Mouse (Mus musculus) CH12.LX (cell line): Measurements from ENCODE around the gene Fkbp15. TPM values are rescaled to one million over a fixed set of nuclear protein-coding genes. Genes with fewer than 3 reads are reported as not detected.
A peak's percentile ranks its signal among the peaks of the same experiment; 100 is the strongest.
"Not testable (repeated sequence)": the region's sequence is repeated elsewhere in the genome, so short reads cannot be mapped to it uniquely, and the experiment has no call there.

ENCODE experiments used
- DNase-seq: peaks from one replicate; pipeline ENCODE4 v3.0.0-alpha.2; 2013; ENCODE audit errors: extremely low read depth
- H3K27ac ChIP-seq: 2 replicates; pipeline ENCODE4 v1.5.1; 2012; ENCODE audit warnings: low read depth, mild to moderate bottlenecking, control low read depth, moderate library complexity; ENCODE audit not compliant: insufficient read depth
- H3K27me3 ChIP-seq: replicated peaks from 2 replicates; pipeline ENCODE3; 2012; ENCODE audit warnings: inconsistent platforms
- H3K36me3 ChIP-seq, 2 experiments: replicated peaks in 1 of 2; 2 replicates each; pipeline versions ENCODE3 to v1.6.1; 2012; ENCODE audit warnings: inconsistent platforms in 1 of 2, low read length in 1 of 2, mild to moderate bottlenecking in 1 of 2, mixed read lengths in 1 of 2, moderate library complexity in 1 of 2; ENCODE audit not compliant: control insufficient read depth in 1 of 2, insufficient read depth in 1 of 2
- H3K4me1 ChIP-seq, 2 experiments: 2 replicates each; pipeline ENCODE4 v1.6.1; 2012; ENCODE audit warnings: inconsistent platforms in 1 of 2, moderate library complexity in 1 of 2; ENCODE audit not compliant: insufficient read depth in 2 of 2, control insufficient read depth in 1 of 2
- H3K4me2 ChIP-seq: 2 replicates; pipeline ENCODE4 v1.6.1; 2012; ENCODE audit warnings: low read depth, mild to moderate bottlenecking, control low read depth; ENCODE audit not compliant: poor library complexity, insufficient read depth, severe bottlenecking
- H3K4me3 ChIP-seq, 3 experiments: fragments of 150-350 bp in 1 of 3; sonication (generic) in 1 of 3; replicated peaks in 1 of 3; 2 replicates each; pipeline versions ENCODE3 to v1.5.1; 2011 to 2012; ENCODE audit warnings: low read depth in 2 of 3, low read length in 2 of 3, mild to moderate bottlenecking in 2 of 3, moderate library complexity in 2 of 3, control low read depth in 1 of 3, improper control_type of control experiment in 1 of 3, inconsistent platforms in 1 of 3, mixed read lengths in 1 of 3; ENCODE audit not compliant: poor library complexity in 1 of 3
- H3K79me2 ChIP-seq: replicated peaks from 2 replicates; pipeline ENCODE4 v1.6.1; 2012; ENCODE audit warnings: mild to moderate bottlenecking, moderate library complexity; ENCODE audit not compliant: control insufficient read depth, poor library complexity, insufficient read depth, severe bottlenecking; ENCODE audit errors: extremely low read depth
- H3K9ac ChIP-seq: 2 replicates; pipeline ENCODE4 v1.6.1; 2012; ENCODE audit warnings: low read depth, mild to moderate bottlenecking, control low read depth, moderate library complexity; ENCODE audit not compliant: insufficient read depth
- H3K9me3 ChIP-seq: replicated peaks from 2 replicates; pipeline ENCODE3; 2012; ENCODE audit warnings: low read length, inconsistent platforms, mixed read lengths
- BHLHE40 ChIP-seq: IDR thresholded peaks from 2 replicates; pipeline ENCODE4 v1.6.1; 2011; ENCODE audit warnings: mild to moderate bottlenecking, low read depth, low read length, improper control_type of control experiment
- CHD1 ChIP-seq: IDR thresholded peaks from 2 replicates; pipeline ENCODE4 v1.6.1; 2012; ENCODE audit warnings: low read depth, low read length, improper control_type of control experiment, inconsistent platforms
- CHD2 ChIP-seq: IDR thresholded peaks from 2 replicates; pipeline ENCODE4 v1.6.1; 2011; ENCODE audit warnings: low read length, improper control_type of control experiment
- CTCF ChIP-seq, 2 experiments: IDR thresholded peaks in 1 of 2; conservative IDR thresholded peaks in 1 of 2; 2 replicates each; pipeline ENCODE4 v1.5.1; 2011 to 2012; ENCODE audit warnings: low read depth in 2 of 2, low read length in 2 of 2, improper control_type of control experiment in 1 of 2, inconsistent platforms in 1 of 2, mild to moderate bottlenecking in 1 of 2, moderate library complexity in 1 of 2
- E2F4 ChIP-seq: IDR thresholded peaks from 2 replicates; pipeline ENCODE4 v1.6.1; 2011; ENCODE audit warnings: low read depth, low read length, improper control_type of control experiment; ENCODE audit not compliant: insufficient replicate concordance
- EP300 ChIP-seq: IDR thresholded peaks from 2 replicates; pipeline ENCODE4 v1.6.1; 2011; ENCODE audit warnings: low read length, improper control_type of control experiment
- ETS1 ChIP-seq: conservative IDR thresholded peaks from 2 replicates; pipeline ENCODE4 v1.6.1; 2012; ENCODE audit warnings: low read depth, mild to moderate bottlenecking, inconsistent platforms, low read length, improper control_type of control experiment, moderate library complexity
- GABPA ChIP-seq: IDR thresholded peaks from 2 replicates; pipeline ENCODE4 v1.6.1; 2012; ENCODE audit warnings: low read depth, low read length, improper control_type of control experiment, inconsistent platforms; ENCODE audit not compliant: insufficient replicate concordance
- JUND ChIP-seq: conservative IDR thresholded peaks from 2 replicates; pipeline ENCODE4 v1.6.1; 2011; ENCODE audit warnings: low read depth, low read length, improper control_type of control experiment
- KAT2A ChIP-seq: IDR thresholded peaks from 2 replicates; pipeline ENCODE4 v1.6.1; 2012; ENCODE audit warnings: low read length, improper control_type of control experiment, inconsistent platforms; ENCODE audit not compliant: insufficient replicate concordance
- MAFK ChIP-seq: IDR thresholded peaks from 2 replicates; pipeline ENCODE4 v1.6.1; 2011; ENCODE audit warnings: low read length, improper control_type of control experiment; ENCODE audit not compliant: insufficient replicate concordance
- MAZ ChIP-seq: IDR thresholded peaks from 2 replicates; pipeline ENCODE4 v1.6.1; 2012; ENCODE audit warnings: low read depth, mild to moderate bottlenecking, inconsistent platforms, low read length, improper control_type of control experiment, moderate library complexity
- MEF2A ChIP-seq: IDR thresholded peaks from 2 replicates; pipeline ENCODE4 v1.6.1; 2014; ENCODE audit warnings: low read depth, mild to moderate bottlenecking, inconsistent platforms, low read length, improper control_type of control experiment, borderline replicate concordance
- MYC ChIP-seq: IDR thresholded peaks from 2 replicates; pipeline ENCODE4 v1.6.1; 2011; ENCODE audit warnings: low read depth, mild to moderate bottlenecking, improper control_type of control experiment, low read length
- NELFE ChIP-seq: IDR thresholded peaks from 2 replicates; pipeline ENCODE4 v1.6.1; 2011; ENCODE audit warnings: low read depth, low read length, improper control_type of control experiment
- NRF1 ChIP-seq: IDR thresholded peaks from 2 replicates; pipeline ENCODE4 v1.6.1; 2014; ENCODE audit warnings: low read depth, mild to moderate bottlenecking, inconsistent platforms, low read length, improper control_type of control experiment, moderate library complexity
- POLR2A ChIP-seq: IDR thresholded peaks from 2 replicates; pipeline ENCODE4 v1.6.1; 2011; ENCODE audit warnings: low read depth, mild to moderate bottlenecking, improper control_type of control experiment, low read length
- POLR2AphosphoS2 ChIP-seq: IDR thresholded peaks from 2 replicates; pipeline ENCODE4 v1.6.1; 2011; ENCODE audit warnings: low read depth, low read length, improper control_type of control experiment
- RAD21 ChIP-seq: IDR thresholded peaks from 2 replicates; pipeline ENCODE4 v1.6.1; 2011; ENCODE audit warnings: low read depth, mild to moderate bottlenecking, low read length, improper control_type of control experiment, moderate library complexity
- RCOR1 ChIP-seq: conservative IDR thresholded peaks from 2 replicates; pipeline ENCODE4 v1.6.1; 2012; ENCODE audit warnings: low read depth, mild to moderate bottlenecking, inconsistent platforms, low read length, improper control_type of control experiment
- SIN3A ChIP-seq: IDR thresholded peaks from 2 replicates; pipeline ENCODE4 v1.6.1; 2012; ENCODE audit warnings: low read length, improper control_type of control experiment, inconsistent platforms
- USF1 ChIP-seq: IDR thresholded peaks from 2 replicates; pipeline ENCODE4 v1.6.1; 2014; ENCODE audit warnings: low read depth, mild to moderate bottlenecking, inconsistent platforms, low read length, improper control_type of control experiment
- USF2 ChIP-seq: conservative IDR thresholded peaks from 2 replicates; pipeline ENCODE4 v1.6.1; 2011; ENCODE audit warnings: low read depth, low read length, improper control_type of control experiment
- ZC3H11A ChIP-seq: IDR thresholded peaks from 2 replicates; pipeline ENCODE4 v1.6.1; 2012; ENCODE audit warnings: low read depth, mild to moderate bottlenecking, inconsistent platforms, low read length, improper control_type of control experiment
- ZKSCAN1 ChIP-seq: IDR thresholded peaks from 2 replicates; pipeline ENCODE4 v1.6.1; 2012; ENCODE audit warnings: low read depth, inconsistent platforms, low read length, improper control_type of control experiment, borderline replicate concordance
- ZMIZ1 ChIP-seq: IDR thresholded peaks from 2 replicates; pipeline ENCODE4 v1.6.1; 2012; ENCODE audit warnings: low read depth, mild to moderate bottlenecking, inconsistent platforms, low read length, improper control_type of control experiment
- ZNF384 ChIP-seq: IDR thresholded peaks from 2 replicates; pipeline ENCODE4 v1.6.1; 2012; ENCODE audit warnings: low read depth, low read length, improper control_type of control experiment, inconsistent platforms
- dilution Hi-C: fragments of 300-500 bp; cut with MboI; formaldehyde crosslinking; loops from 2 replicates; pipeline ENCODE4 v1.14.3; 2020; ENCODE audit warnings: low sequenced_read_pairs; ENCODE audit not compliant: extremely low pct_unique_long_range_greater_than_20kb, extremely low pct_ligation_motif_present
- in situ Hi-C: fragments of 300-500 bp; cut with MboI; formaldehyde crosslinking; loops from 3 replicates; pipeline ENCODE4 v1.14.3; 2019; ENCODE audit warnings: low sequenced_read_pairs, low pct_ligation_motif_present, low pct_unique_long_range_greater_than_20kb, mixed read lengths
- polyA plus RNA-seq: library from polyadenylated mRNA; unstranded; fragments of >175 nt; gene quantifications from 2 replicates; pipeline ENCODE4 v1.2.1, GENCODE M21; 2012; ENCODE audit warnings: low read depth; ENCODE audit not compliant: insufficient read length
- total RNA-seq, 2 experiments: library from RNA; depleted of rRNA; stranded (reverse); fragments of 300-350 nt in 1 of 2; fragments of >200 nt in 1 of 2; gene quantifications; 2 replicates each; pipeline ENCODE4 v1.2.3; 2012 to 2014

Gene Fkbp15
- total and polyA plus RNA-seq, 3 experiments = 24.0 to 35.1 (median 30.4) TPM

DNA sequence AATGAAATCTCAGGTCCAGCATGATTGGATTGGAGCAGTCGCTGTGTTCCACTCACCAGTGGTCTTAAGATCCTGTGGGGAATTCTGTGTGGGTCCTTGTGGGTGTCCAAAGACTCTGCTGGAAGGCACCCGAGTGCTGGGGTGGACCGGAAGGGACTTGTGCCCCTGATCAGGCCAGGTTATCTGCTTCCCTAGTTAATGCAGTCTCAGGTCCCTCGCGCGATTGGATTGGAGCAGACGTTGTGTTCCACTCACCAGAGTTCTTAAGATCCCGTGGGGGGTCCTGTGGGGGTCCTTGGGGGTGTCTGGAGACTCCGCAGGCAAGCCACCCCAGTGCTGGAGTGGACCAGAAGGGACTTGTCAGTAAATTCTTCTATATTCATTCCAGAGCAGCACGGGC, 87.7 kb downstream of the Fkbp15 start:
- in situ Hi-C loops = no loop called here
- TF ChIP-seq CTCF (conservative IDR thresholded peaks at IDR 0.05 in 1 of 2, IDR thresholded peaks at IDR 0.05 in 1 of 2; ENCODE audit: low read depth in 2 of 2, low read length in 2 of 2) (no peak), KAT2A (no peak), ETS1 (no peak), NRF1 (no peak), ZC3H11A (no peak), MAFK (no peak), RCOR1 (no peak), SIN3A (no peak), NELFE (no peak), JUND (no peak), RAD21 (no peak), E2F4 (no peak), GABPA (no peak), BHLHE40 (no peak), ZNF384 (no peak), CHD1 (no peak), USF2 (no peak), MEF2A (no peak), ZMIZ1 (no peak), ZKSCAN1 (no peak)
- no peaks in the 10 kb centered on the region for H3K27me3 ChIP-seq
- no peak overlapping the region for H3K27ac ChIP-seq
- H3K79me2 ChIP-seq = no peaks in the 10 kb centered on the region
- no peaks in the 10 kb centered on the region for H3K36me3 ChIP-seq
- dilution Hi-C loops = no loop called here
- H3K4me1 ChIP-seq = 0 out of 4 replicates have a peak, but pooled peaks cover 0 to 2% of the 10 kb centered on the region in 2 experiments
- no peak overlapping the region for H3K4me3 ChIP-seq
- no peak overlapping the region for H3K9ac ChIP-seq
- H3K9me3 ChIP-seq = no peaks in the 10 kb centered on the region
- H3K4me2 ChIP-seq = no peak overlapping the region
- DNase-seq = no peak

GRCm38 (mm10) chr4:62267101-62267500, 93.2 kb downstream of the Fkbp15 start:
- in situ Hi-C loops (no loop called here), dilution Hi-C loops (no loop called here)
- H3K9me3 ChIP-seq = no peaks in the 10 kb centered on the region
- no peak overlapping the region for H3K9ac ChIP-seq
- H3K27me3 ChIP-seq = no peaks in the 10 kb centered on the region
- TF ChIP-seq MEF2A (no peak), ZNF384 (no peak), POLR2A (no peak), USF1 (no peak), MAZ (no peak), MYC (no peak), ZMIZ1 (no peak), GABPA (no peak), BHLHE40 (no peak), CHD2 (no peak), POLR2AphosphoS2 (no peak), SIN3A (no peak), JUND (no peak), EP300 (no peak), RAD21 (no peak), ETS1 (no peak), NRF1 (no peak)
- no peaks in the 10 kb centered on the region for H3K36me3 ChIP-seq
- no peak for DNase-seq
- H3K4me1 ChIP-seq = peaks cover 5 to 46% of the 10 kb centered on the region in 2 experiments
- H3K27ac ChIP-seq = no peak overlapping the region
- no peak overlapping the region for H3K4me2 ChIP-seq
- no peak overlapping the region for H3K4me3 ChIP-seq
- no peaks in the 10 kb centered on the region for H3K79me2 ChIP-seq

DNA sequence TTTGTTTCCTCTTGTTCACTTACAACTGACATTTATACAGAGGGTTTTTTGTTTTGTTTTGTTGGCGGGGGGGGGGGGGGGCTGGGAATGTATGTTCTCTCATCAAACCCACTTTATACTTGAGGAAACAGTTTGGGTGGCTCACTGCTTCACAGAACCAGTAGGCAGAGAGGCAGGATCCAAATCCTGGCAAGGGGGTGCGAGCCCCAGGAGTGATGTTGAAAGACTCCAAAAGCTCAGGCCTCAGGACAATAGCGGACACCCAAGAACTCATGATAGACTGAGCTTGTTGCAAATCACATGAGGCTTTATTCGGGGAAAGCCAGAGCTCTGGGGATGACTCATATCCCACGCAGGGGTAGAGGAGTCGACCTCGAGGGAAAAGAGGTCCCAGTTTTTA, 94.3 kb downstream of the Fkbp15 start:
- H3K27ac ChIP-seq, H3K9ac ChIP-seq, H3K36me3 ChIP-seq, in situ Hi-C loops, dilution Hi-C loops, DNase-seq, H3K9me3 ChIP-seq, H3K79me2 ChIP-seq, H3K4me3 ChIP-seq, H3K27me3 ChIP-seq: not testable (repeated sequence)
- H3K4me1 ChIP-seq = peaks cover 5 to 49% of the 10 kb centered on the region in 2 experiments
- H3K4me2 ChIP-seq = peak overlapping the region; percentile 31; the same call in 1 of the 2 replicates
